Mouse (Mus musculus) kidney, postnatal 10 days (tissue): Measurements from ENCODE around the gene Scgb1b30.
A peak's percentile ranks its signal among the peaks of the same experiment; 100 is the strongest.
"Not testable (repeated sequence)": the region's sequence is repeated elsewhere in the genome, so short reads cannot be mapped to it uniquely, and the experiment has no call there.

Experiments used
- DNase-seq: peaks from one replicate; pipeline ENCODE4 v3.0.0; 2021; ENCODE audit warnings: mixed read lengths

The Scgb1b30 gene

GRCm38 (mm10) chr7:34094911-34095481, at the start of gene Scgb1b30:
TSS of gene Scgb1b30 (plus strand) at chr7:34095431.
- no peak for DNase-seq

GRCm38 (mm10) chr7:34068132-34068531, 27.1 kb upstream of the Scgb1b30 start:
- not testable (repeated sequence) for DNase-seq

GRCm38 (mm10) chr7:34100002-34100401, 4.8 kb downstream of the Scgb1b30 start:
- DNase-seq: no peak

GRCm38 (mm10) chr7:34101276-34101675, 6.0 kb downstream of the Scgb1b30 start:
- DNase-seq: no peak

- DNase-seq: no peak
Measured at GRCm38 (mm10) chr7:34109190-34109589, 14.0 kb downstream of the Scgb1b30 start.

DNA sequence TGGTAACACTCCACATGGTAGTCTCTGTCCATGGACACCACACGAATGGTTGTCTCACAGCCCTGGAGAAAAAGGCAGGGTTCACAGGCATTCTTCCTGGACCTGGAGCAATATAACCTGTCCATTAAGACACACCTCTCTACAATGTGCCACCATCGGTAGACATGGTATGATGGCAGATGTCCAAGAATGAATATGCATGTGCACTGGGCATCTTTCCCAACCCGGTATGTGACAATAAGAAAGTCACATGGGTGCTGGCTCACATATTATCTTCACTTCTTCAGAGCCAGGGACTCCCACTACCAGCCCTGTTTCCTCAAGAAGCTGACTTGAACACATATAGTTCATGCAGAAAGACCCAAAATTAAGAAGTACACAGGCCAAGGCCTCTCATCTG, 21.4 kb downstream of the Scgb1b30 start:
- no peak for DNase-seq

GRCm38 (mm10) chr7:34120636-34121035, 25.4 kb downstream of the Scgb1b30 start:
- not testable (repeated sequence) for DNase-seq

DNA sequence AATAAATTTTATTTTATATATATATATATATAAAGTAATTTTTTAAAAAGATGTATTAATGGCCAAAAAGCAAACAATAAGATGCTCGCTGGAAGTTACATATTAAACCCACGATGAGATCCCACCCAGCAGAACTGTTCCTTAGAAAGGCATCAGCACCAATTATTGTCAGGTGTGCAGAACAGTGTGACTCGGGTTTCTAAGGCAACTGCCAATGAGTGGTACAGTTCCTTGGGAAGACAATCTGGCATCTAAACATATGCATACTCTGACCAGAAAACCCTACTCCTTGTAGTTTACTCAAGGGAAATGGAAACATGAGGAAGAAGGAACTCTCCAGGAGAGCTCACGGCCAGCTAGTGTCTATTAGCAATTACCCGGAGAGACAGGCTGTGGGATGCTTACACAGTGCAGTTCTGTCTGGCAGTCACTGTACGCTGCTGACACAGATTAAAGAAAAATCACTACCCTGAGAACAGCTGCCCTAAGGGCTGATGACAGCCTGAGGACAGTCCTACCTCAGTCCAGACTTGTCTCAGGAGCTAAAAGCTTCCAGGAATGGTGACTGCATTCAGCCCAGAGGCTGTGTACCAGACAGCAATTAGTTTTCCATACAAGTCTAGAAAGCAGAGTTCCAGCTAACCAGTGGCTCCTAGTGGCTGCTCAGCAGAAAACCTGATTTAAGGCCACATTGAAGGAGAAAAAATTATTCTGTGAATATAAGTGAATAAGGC, 27.9 kb downstream of the Scgb1b30 start:
- DNase-seq: no peak

GRCm38 (mm10) chr7:34125346-34125745, 30.1 kb downstream of the Scgb1b30 start:
- DNase-seq: no peak

- DNase-seq: no peak
Measured at GRCm38 (mm10) chr7:34126291-34126690, 31.1 kb downstream of the Scgb1b30 start.

DNA sequence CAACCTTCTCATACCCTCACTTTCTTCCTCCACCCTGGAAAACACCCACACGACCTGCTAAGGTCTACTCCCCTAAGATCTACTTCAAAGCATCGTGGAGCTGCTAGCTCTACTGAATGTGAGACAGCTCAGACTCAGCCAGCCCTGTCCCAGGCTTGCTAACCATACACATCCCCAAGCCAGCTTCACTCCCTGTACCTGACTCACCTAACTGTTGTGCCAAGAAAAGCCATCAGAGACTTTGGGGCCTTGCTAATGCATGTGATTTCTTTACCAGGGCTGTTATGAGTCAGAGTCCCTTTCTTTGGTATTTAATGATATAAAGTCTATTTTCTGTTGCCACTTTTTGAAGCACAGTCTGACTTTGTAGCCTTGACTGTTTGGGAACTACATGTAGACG, 35.9 kb downstream of the Scgb1b30 start:
- no peak for DNase-seq

GRCm38 (mm10) chr7:34131959-34132354, 36.7 kb downstream of the Scgb1b30 start:
- no peak for DNase-seq

DNA sequence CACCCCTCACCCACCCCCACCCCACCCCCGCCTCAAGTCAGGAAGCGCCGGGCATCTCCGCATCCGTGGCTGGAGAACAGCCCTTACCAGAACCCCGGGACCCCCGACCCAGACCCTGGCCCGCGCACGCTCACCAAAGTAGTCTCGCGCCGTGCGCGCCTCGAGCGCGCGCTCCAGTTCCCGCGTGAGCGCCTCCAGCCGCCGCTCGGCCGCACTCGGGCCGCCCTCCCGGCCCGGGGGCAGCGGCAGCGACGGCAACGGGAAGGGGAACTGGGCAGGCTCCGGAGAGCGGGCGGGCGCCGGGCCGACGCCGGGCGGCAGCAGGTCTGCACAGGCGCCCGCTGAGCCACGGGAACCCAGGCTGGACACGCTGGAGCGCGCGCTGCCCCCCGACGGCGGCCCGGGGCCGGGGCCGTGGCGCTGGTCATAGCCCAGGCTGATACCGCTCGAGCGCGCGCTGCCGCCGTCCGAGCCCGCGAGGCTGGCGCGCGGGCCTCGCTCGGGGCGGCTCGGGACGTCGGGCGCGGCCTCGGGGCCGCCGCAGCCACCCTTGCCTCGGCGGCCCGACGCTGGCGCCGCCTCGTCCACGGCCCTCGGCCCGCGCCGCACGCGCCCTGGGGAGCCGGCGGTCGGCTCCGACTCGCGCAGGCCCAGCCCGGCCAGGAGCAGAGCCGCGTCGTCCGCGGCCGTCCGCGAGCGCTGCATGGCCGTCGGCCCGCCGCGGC, 37.3 kb downstream of the Scgb1b30 start:
- DNase-seq: peak; percentile 69

DNA sequence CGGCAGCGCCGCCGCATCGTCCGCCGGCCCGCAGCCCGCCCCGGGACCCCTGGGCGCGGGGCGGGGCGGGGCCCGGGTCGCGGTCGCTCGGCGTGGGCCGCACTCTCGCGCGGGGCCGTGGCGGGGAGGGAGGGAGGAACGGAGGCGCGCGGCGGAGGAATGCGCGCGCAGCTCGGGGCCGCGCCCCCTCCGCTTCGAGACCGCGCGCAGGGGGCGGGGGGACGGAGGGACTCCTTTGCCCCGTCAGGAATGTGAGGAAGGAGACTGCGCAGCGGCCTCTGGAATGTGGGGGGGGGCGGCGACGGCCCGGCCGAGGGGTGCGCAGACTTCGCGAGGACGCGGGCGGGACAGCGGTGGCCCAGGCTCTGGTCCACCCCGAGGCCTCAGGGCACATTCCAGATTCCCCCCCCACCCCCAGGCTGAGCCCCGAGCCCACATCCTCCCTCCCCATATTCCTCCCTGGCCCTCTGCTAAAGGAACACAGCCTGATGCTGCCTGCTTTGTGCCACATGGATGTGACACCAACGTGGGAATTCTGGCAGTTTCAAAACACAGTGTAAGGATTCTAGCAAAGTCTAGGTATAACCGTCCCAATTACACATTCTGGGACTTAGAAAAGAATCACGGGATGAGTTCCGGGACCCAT, 38.0 kb downstream of the Scgb1b30 start, which contains the start of gene Wtip:
Wtip (minus strand) TSS at position 152 of the 646 bp plus-strand sequence.
- DNase-seq: peak; percentile 96

- no peak for DNase-seq
Measured at GRCm38 (mm10) chr7:34134336-34134735, 39.1 kb downstream of the Scgb1b30 start.

GRCm38 (mm10) chr7:34139493-34139892, 44.3 kb downstream of the Scgb1b30 start:
- no peak for DNase-seq

DNA sequence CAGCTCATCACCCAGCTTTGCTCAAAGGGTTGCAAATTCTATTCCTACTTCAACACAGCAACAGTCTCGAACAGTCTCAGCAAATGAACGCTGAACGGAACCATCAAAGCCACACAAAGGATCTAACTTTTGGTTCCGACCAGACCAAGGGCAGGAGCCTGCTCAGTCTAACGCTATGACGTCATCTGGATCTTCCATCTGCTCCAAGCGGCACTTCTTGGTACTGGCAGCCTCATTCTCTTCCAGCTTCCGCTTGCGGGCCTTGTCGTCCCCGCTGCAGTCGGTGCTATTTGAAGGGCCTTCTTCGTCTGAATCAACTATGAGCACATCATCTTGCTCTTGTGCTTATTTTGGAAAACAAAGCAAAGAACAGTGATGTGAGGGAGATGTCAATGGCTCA, 45.9 kb downstream of the Scgb1b30 start:
- no peak for DNase-seq

DNA sequence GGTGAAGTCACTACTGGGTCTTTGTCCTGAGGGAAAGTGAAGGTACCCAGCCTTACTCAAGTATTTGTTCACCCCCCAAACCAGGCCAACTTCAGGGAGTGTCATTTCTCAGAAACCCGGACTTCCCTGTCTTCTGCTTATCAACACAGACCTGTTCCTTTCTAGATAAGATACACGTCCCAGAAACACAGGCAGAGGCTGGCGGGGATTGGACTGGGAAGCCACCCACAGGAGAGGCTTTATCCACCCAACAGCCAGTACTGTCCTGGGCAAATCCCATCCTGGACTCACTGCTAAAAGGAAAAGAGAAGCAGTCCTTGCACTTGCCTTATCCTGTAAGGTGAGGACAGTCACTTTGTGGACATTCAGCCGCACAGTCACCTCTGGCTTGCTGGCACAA, 52.0 kb downstream of the Scgb1b30 start:
- no peak for DNase-seq
